In genomic region chr12:4011715-4012114, GRCm38 (mm10) we compare ENCODE assay signal across 24 mouse cellular contexts. TPM values are rescaled to one million over a fixed set of nuclear protein-coding genes. Genes with fewer than 3 reads are reported as not detected.
DNase-seq lines count a peak whose midpoint lies in the region; TF ChIP-seq lines count a peak whose summit lies in the region.
"Had no signal": no experiment of that assay in that cellular context is flagged by ENCODE, and none has a peak within 500 bp of the region (broad histone marks: within the 10 kb centered on the region; RNA-seq: fewer than 3 reads in every experiment).

No protein-coding gene starts in this region.

- 91% methylated on average over 5 of the region's 5 CpGs for WGBS in heart, adult 2 months

- H3K79me2 ChIP-seq in heart, adult 2 months (replicated peaks; ENCODE audit: control insufficient read depth, insufficient read depth, low read length) = no peaks in the 10 kb centered on the region

- no peaks in the 10 kb centered on the region for H3K27me3 ChIP-seq in heart, adult 2 months (ENCODE audit: control insufficient read depth, insufficient read depth, low read length)
- H3K27me3 ChIP-seq: hindbrain, embryonic 13.5 days; limb, embryonic 12.5 days had no signal

- no peak overlapping the region for H3K4me3 ChIP-seq in heart, adult 2 months
- H3K4me3 ChIP-seq: forebrain, embryonic 10.5 days; hindbrain, embryonic 13.5 days; limb, embryonic 12.5 days; midbrain, embryonic 10.5 days; myocyte had no signal

- peak overlapping the region; percentile 64 for H3K27ac ChIP-seq in heart, adult 2 months
- H3K27ac ChIP-seq: forebrain, embryonic 10.5 days; hindbrain, embryonic 13.5 days; kidney, postnatal 0 days; limb, embryonic 12.5 days; midbrain, embryonic 10.5 days had no signal

- no peaks in the 10 kb centered on the region for H3K36me3 ChIP-seq in heart, adult 2 months (ENCODE audit: control insufficient read depth, insufficient read depth, low read length)
- H3K36me3 ChIP-seq: forebrain, embryonic 10.5 days; limb, embryonic 12.5 days; midbrain, embryonic 10.5 days had no signal

- no peak for TF ChIP-seq EP300 in heart, adult 2 months (IDR thresholded peaks at IDR 0.05; ENCODE audit: insufficient read depth, low read depth, low read length)

- H3K4me1 ChIP-seq in heart, adult 2 months (ENCODE audit: control insufficient read depth, insufficient read depth, low read length) = peaks cover 17% of the 10 kb centered on the region

- TF ChIP-seq CTCF in heart, adult 2 months (IDR thresholded peaks at IDR 0.05) = no peak

- H3K9ac ChIP-seq in heart, adult 2 months (ENCODE audit: low read depth, low read length) = no peak overlapping the region
- H3K9ac ChIP-seq: hindbrain, embryonic 13.5 days; limb, embryonic 12.5 days; liver, postnatal 0 days had no signal

- DNase-seq in heart, adult 2 months = peak in 1 of 2 experiments; percentile 2
- no peak for DNase-seq in heart, adult 8-10 months (ENCODE audit: low spot score)
- DNase-seq in left cerebral cortex, adult 18-20 months (ENCODE audit: low spot score in 2 of 2) = peak; percentile 52 to 70
- peak; percentile 74 for DNase-seq in right cerebral cortex, adult 18-20 months
- peak; percentile 35 for DNase-seq in right cerebral cortex, postnatal 4 days
- DNase-seq in ovary, postnatal 10 days (ENCODE audit: low spot score) = no peak
- no peak for DNase-seq in heart, postnatal 25 days (ENCODE audit: low spot score)
- DNase-seq: adrenal gland, postnatal 36 days; cerebellum, adult 11 months; cerebellum, postnatal 10 days; gastrocnemius, postnatal 10 days; heart, adult 18-20 months; heart, postnatal 36 days; kidney, adult 18-20 months; layer of hippocampus, postnatal 36 days; liver, postnatal 0 days; lung, postnatal 10 days; thymus, postnatal 25 days had no signal

- intact Hi-C loops in heart, adult 2 months (cut with DNase I) = no loop called here
- intact Hi-C loops in heart, postnatal 25 days (cut with DNase I) = no loop called here

- no peak for TF ChIP-seq POLR2A in heart, adult 2 months (IDR thresholded peaks at IDR 0.05; ENCODE audit: insufficient read depth, low read depth, low read length)

RNA-seq across cellular contexts. Expression of gene Efr3b, which starts 27.0 kb away (rescaled TPM):
- 1 to 10 TPM; 5.3 to 6.4 TPM for total RNA-seq in heart, adult 2 months (2021)
- polyA plus RNA-seq in heart, adult 2 months (2012; rRNA removed) = 9.9 and 11.1 TPM in 2 replicates
- 1 to 10 TPM; 5.6 to 8.2 (median 7.0) TPM for total RNA-seq in heart, adult 8-10 months (2022)
- 100 to 1,000 TPM; 110 to 114 TPM for total RNA-seq in left cerebral cortex, adult 18-20 months (2021)
- 1 to 10 TPM; 7.3 to 7.9 TPM for total RNA-seq in heart, postnatal 25 days (2021)

RNA-seq across cellular contexts. Expression of gene Pomc, which starts 57.0 kb away (rescaled TPM):
- total RNA-seq in heart, adult 2 months (2021) = under 1 TPM; 0.36 to 0.50 TPM
- polyA plus RNA-seq in heart, adult 2 months (2012; rRNA removed) = 0.37 TPM in 1 of 2 replicates, not detected in the other
- under 1 TPM in 3 of 4 experiments, not detected in 1; 0.46 to 0.75 (median 0.56) TPM for total RNA-seq in heart, adult 8-10 months (2022)
- 1 to 10 TPM; 1.6 to 1.7 TPM for total RNA-seq in left cerebral cortex, adult 18-20 months (2021)
- under 1 TPM in 1 of 2 experiments, not detected in 1; 0.26 TPM for total RNA-seq in heart, postnatal 25 days (2021)
- polyA plus RNA-seq: myocyte had no signal

Comparison
In these comparisons a context has a peak if more than half of its experiments do, and no peak if none do; other contexts are left out.
1. DNase-seq: peak in left cerebral cortex, adult 18-20 months (2 of 2), right cerebral cortex, adult 18-20 months (single experiment) and right cerebral cortex, postnatal 4 days (single experiment); none in heart, adult 8-10 months (single experiment), ovary, postnatal 10 days (single experiment) and heart, postnatal 25 days (single experiment).
2. RNA of gene Efr3b, which starts 27.0 kb away (total RNA-seq): 110 to 114 TPM in left cerebral cortex, adult 18-20 months; 7.3 to 7.9 TPM in heart, postnatal 25 days, 5.6 to 8.2 TPM in heart, adult 8-10 months and 5.3 to 6.4 TPM in heart, adult 2 months; every median in the first group is over 10 times any median in the second.